Mouse (Mus musculus): ENCODE results near the gene Gm10643.

The Gm10643 gene

DNA sequence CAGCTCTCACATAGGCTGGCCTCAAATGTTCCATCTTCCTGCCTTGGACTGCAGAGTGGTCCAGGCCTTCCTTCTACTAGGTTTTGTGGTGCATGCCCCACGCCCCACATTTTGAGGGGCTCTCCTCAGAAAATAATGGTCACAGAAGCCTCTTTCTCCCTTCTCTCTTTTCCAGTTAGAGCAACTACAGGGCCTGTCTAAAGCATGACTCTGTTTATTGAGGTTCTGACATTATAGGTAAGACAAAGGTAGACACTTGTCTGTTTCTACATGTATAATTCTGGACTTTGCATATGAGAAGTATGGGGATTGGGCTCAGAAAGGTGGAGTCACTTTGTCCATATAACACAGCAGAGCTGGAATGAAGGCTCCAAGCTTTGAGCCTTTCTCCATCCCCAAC lies at the start of gene Gm10643:
TSS of gene Gm10643 (minus strand) at position 101 of the 400 bp plus-strand sequence.
- DNase-seq = no peak

DNA sequence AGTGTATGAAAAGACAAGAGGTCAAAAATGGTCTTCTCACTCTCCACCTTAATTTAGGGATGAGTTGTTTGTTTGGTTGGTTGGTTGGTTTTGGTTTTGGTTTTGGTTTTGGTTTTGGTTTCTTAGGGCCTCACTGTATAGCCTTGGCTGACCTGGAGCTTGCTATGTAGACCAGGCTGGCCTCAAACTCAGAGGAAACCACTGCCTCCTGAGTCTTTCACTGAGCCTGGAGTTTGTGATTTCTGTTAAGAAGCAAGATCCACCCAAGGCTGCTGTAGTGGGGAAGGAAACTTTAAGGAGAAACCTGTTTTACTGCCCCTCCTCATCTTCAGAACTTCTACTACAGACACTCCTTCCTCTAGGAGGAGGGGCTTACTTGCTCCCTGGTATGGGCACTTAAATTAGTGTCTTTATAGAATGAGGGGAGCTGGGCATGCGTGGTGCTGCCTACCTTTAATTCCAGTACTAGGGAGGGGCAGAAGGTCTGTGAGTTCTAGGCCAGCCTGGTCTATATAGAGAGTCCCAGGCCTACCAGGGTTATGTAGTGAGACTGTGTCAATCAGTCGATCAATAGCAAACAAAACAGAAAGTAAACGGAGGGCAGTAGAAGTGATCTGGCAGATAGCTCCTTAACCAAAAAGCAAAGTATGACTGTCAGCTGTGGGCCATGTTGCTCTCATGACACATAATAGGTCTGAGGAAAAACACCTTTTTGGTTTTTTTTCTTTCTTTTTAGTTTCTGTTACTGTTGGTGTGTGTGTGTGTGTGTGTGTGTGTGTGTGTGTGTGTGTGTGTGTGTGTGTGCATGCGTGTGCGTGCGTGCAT lies 41.5 kb upstream of the Gm10643 start:
- no peak for DNase-seq

DNA sequence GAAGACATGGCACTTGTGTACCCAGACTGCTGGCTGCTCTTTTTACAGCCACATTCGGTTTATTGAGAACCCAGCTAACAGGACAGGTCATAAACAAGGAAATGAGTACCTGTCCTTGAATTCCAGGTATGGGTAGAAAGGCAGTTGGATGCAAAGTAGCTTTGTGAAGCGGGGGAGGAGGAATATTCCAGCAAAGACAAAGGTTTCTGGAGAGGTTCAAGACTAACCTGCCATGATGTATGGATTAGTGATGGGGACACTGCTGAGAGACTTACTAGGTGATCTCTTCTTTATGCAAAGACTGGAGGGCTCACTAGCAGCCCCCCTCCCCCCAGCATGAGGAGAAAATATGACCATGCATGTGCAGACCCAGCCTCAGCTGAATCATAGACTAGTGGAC lies 40.7 kb upstream of the Gm10643 start:
- no peak for DNase-seq

DNA sequence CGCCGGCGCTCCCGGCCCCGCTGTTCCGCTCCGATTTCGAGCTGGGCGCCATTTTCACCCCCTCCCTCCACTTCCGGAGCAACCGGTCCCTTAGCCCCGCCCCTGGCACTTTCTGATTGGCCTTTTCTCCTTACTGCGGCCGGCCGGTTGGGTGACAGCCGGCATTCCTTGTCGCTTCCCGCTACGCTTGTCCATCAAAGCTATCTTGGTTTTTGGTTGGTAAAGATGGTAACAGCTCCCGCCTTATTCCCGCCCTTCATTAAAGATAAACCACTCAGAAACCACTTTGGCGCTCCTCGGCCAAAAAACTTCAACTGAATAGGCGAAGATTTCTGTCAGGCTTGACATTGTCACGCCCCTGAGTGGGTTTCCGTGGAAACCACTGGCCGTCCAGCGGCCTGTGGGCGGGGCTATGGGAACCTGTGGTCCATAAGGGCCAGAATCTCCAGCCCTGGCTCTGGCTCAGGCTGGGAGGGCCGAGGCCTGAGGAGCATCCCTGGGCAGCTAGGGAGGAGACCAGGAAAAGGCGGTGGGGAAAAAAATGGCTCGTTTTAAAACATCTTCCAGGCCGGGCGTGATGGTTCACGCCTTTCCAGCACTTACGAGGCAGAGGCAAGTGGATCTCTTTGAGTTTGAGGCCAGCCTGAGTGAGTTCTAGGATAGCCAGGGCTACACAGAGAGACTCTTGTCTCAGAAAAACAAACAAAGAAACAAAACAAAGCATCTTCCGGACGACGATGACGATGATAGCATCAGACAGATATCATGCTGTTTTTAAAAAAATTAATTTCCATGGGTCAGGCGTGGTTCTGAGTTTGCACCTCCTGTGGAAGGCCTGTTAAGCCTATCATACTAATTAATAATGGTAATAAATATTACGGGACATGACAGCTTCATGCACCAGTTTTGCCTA lies 40.0 kb upstream of the Gm10643 start, which contains the start of gene Dcaf15:
TSS of gene Dcaf15 (minus strand) at position 72 of the 913 bp plus-strand sequence.
- DNase-seq = peak; percentile 98

DNA sequence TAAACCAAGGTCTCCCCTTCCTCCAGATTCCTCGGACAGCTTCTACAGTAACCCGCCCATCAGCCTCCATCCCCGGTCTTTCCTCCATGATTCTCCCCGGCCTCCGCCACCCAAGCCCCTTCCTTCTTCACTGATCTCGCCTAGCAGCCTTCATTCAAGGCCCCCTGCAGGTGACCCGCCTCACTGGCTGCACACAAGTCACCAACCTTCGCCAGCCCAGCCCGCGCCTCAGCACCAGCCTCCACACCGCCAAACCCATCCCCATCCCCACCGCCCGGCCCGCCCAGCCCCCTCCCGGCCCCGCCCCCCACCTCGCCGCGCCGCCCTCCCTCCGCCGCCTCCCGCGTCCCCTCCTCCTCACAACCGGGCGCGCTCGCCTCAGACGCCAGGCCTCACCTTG lies 39.3 kb upstream of the Gm10643 start:
- peak; percentile 59 for DNase-seq

DNA sequence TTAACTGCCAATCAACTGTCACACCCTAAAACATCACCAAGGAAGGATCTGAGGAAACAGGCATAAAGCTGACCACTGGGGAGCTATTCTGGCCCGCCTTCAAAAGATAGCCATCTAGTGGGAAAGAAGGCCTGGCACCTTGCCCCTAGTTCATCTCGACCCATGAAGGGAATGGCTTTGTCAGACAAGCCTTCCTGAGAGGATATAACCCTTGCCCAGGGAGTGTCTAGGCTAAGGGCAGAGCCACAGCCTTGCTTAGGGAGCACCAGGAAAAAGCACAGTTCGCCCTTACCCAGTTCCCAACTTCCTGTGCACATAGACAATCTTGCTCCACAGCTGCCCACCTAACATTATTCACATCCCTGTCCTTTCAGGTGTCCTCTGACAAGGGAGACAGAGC lies 38.7 kb upstream of the Gm10643 start:
- peak; percentile 35 for DNase-seq

DNA sequence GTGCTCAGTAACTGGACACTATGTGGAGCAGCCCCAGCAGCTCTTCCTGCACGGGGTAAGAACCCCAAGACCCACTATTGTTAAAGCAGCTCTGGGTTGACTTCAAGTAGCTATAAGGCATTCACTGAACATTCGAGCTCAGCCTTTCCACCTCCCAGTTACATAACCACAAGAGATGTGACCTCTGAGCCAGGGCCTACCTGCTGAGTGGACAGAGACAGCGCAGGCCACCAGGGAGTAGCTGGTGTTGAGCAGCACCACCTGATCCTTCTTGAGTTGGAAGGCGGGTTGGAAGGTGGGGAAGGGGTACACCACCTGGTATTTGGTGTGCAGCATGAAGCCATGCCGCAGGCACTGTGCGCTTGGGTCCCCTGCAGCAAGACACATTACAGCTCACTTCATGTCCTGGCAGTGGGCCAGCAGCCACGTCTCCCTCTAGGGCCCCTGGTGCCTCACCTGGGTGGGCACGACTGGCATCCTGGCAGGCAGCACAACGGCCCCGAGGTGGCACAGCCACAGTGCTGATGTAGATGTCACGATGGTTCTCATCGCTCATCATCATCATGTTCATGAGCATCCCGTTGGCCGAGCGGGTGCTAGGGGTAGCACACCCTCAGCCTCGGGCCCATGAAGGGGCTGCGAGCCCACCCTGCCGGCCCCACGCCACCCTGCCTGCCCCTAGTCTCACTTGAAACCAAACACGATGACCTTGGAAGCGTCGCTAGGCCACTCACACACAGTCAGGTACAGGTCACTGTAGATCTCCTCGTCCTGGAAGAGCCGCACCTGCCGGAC lies 36.7 kb upstream of the Gm10643 start:
- DNase-seq = no peak

DNA sequence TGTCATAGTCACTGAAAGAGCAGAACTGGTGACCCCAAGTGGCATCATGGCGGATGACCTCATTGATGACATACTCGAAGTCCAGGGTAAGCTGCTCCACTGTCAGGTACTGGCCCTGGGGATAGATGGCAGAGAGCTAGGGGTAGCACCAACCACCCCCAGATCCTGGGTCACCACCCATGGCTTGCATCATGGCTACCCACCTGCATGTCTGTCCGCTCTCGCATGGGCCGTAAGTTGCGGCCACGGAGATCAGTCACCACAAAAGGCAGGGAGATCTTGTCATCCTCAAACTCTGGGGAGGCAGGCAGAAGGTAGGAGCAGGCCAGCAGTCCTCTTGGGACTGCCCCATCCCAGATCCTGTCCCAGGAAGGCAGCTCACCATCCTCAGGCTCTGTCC lies 33.4 kb upstream of the Gm10643 start:
- DNase-seq = no peak

DNA sequence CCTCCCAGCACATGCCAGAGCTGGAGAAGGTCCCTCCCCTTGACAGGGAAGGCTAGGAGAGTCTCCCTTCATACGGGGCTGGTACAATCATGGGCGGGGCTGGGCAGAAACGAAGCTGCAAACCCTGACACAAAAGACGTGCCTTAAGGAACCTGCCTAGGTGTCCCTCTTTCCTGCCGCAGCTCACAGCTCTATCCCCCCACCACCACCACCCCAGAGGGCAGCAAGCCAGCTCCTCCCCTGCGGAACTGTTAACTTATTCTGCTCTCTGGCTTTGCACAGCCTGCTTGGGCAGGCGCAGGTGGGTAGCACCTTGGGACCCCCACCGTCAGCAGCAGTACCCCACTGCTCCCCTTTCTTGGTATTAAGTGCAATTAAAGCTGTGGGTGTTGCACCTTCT lies 31.1 kb upstream of the Gm10643 start:
- DNase-seq = no peak

DNA sequence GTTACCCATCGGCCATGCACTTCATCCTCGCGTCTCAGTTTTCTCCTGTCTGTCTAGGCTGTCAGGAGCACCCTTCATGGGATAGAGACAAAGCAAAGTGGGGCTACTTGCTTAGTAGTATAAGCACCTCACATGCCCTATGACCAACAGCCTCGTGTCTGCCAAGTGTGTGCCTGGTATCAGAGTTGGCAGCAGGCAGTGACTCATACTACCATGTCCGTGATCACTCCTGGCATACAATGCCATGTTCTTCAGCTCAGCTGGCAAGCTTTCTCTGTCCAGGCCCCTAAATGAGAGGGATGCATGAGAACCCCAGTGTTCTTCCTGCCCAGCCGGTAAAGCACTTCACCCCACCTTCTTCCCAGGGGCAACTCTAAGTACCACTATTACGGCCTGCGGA lies 25.6 kb upstream of the Gm10643 start:
- DNase-seq = no peak

DNA sequence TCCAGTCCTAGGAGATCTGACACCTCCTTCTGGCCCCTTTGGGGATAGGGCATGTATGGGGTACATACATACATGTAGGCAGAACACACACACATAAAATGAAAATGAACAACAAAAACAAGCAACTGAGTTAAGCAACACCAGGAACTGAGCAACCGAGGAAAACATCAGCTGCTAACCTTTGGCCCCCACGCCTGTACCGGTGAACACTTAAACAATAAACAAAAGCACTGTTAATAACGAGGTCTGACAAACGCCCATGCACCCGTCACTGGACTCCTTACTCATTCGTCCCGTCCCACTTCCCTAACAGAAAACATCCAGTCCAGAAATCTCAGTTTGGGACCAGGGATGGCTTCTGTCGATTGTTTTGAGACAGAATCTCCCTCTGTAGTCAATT lies 24.3 kb upstream of the Gm10643 start:
- DNase-seq = no peak

DNA sequence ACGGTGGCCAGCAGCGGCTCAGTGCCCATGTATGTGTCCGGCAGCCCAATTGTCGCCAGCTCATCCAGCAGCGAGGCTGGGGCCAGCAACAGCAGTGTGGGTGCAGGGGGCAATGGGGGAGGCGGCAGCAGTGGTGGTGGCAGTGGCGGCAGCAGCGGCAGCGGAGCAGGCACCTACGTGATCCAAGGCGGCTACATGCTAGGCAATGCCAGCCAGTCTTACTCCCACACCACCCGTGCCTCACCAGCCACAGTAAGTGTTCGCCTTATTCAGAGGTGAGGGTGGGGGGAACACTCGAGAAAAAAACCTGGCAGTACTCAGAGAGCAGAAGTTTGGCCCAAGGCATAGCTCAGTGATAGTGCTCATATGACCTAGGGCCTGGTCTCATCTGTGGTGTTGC lies 22.9 kb upstream of the Gm10643 start:
- no peak for DNase-seq

DNA sequence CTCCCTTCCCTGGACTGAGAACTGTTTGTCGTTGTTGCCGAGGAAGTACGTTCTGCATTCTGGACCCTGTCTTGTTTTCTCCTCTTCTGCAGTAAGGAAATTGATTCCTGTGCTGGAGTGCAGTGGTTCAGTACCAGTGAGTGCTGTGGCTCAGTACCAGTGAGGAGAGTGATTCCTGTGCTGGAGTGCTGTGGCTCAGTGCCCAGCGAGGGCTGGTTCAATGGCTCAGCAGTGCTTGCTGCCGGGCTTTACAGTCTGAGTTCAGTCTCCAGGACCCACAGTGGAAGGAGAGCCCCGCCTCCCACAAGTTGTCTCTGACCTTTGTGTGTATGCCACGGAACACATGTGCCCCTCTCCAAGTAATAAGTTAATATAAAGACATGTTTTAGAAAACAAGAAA lies 22.2 kb upstream of the Gm10643 start:
- DNase-seq = no peak

DNA sequence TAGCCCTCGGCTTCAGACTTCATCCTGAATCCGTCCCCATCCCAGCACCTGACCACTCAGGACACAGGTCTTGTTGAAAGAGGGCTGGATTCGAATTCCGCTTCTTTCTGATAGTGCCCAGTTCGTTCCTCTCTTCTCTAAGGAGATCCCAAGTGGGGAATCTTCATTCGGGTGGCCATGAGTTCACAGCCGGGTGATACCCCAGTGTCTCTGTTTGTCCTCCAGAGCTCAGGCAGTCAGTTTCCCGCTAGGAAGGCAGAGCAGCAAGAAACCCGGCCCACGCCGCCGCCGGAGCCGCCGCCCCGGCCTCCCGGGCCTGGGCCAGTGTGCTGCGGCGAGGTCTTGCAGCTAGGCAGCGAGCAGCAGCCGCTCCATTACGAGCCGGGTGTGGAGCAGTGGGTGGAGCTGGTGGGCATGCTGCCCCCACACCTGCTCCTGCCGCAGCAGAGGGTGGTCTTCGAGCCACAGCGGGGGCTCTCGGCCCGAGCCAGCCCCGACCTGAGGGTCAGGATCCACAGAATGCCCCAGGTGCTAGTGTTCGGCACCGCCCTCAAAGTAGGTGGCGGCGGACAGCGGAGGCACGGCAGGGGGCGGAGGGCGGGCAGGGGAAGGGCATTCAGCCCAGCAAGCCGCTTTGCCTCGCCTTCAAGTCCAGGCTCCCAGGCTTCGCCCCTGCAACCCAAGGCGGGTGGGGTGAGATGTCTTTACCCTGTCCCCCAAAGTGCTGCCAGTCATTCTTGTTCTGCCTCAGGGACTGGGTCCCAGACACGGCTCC lies 19.6 kb upstream of the Gm10643 start:
- no peak for DNase-seq

DNA sequence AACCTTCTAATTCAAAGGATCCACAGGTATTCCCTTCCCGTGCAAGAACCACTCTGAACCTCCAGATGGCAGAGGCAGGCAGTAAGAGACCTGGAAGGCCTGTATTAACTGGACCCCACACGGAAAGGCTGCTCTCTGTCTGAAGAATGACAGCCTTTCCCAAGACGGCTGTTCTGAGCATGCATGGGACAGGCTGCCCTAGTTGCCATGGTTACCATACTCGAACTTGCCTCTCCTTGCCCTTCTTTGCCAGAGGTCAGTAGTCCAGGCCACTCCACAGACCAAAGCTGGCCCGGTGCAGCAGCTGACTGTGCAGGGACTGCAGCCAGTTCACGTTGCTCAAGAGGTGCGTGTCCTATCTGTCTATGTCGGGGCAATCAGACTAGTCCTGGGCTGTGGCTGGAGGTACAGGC lies 18.9 kb upstream of the Gm10643 start:
- no peak for DNase-seq

DNA sequence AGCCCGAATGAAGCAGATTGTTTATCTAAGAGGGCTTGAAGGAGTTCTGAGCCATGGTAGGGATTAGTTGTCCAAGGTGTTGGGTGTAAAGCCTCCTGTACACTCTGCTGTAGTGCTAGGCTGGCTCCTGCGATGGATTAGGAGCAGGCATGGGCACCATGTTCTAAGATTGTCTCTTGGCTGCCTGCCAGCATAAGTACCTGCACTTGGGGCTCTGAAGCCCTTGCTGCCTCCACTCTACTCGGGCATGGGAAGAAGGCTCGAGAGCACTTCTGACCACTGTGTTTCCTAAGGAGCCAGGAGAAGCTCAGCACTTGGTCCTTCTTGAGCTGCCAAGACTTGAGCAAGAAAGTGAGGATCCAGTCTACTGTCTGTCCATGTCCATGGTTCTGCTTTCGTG lies 14.3 kb upstream of the Gm10643 start:
- DNase-seq = no peak

DNA sequence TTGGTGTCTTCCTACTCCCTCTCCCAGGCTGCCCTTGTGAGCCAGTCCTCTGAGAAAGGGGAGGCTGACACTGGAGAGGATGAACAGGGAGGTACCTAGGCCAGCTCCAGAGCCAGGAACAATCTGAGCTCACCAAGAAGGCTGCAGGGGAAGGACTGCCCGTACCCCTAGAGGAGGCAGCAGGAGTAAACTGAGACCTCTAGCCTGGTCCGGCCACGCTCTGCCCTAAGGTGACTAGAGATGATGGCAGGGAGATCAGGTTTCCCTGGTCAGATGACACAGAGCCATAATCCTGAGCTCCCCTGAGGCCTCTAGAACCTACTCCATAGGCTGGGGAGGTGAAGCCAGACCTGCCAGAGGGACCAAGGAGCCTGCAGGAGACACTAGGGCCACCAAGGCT lies 11.9 kb upstream of the Gm10643 start:
- no peak for DNase-seq

DNA sequence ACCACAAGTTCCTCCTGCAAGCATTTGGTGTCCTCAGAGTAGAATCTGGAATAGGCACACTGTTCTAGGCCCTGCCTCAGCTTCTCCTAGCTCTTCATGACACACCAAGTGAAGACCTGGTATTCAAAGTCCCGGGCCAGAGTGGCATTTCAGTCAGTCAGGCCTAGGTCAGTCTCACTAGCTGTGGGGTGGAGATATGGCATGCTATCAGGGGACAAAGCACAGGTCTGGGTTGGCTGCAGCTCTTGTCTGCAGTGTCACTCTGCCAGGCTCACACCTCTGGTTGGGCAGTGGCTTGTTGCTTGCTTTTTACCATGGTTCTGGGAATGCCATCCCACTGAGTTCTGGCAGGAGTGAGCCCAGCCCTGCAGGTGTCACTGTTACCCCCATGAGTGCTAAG lies 11.5 kb upstream of the Gm10643 start:
- DNase-seq = no peak

DNA sequence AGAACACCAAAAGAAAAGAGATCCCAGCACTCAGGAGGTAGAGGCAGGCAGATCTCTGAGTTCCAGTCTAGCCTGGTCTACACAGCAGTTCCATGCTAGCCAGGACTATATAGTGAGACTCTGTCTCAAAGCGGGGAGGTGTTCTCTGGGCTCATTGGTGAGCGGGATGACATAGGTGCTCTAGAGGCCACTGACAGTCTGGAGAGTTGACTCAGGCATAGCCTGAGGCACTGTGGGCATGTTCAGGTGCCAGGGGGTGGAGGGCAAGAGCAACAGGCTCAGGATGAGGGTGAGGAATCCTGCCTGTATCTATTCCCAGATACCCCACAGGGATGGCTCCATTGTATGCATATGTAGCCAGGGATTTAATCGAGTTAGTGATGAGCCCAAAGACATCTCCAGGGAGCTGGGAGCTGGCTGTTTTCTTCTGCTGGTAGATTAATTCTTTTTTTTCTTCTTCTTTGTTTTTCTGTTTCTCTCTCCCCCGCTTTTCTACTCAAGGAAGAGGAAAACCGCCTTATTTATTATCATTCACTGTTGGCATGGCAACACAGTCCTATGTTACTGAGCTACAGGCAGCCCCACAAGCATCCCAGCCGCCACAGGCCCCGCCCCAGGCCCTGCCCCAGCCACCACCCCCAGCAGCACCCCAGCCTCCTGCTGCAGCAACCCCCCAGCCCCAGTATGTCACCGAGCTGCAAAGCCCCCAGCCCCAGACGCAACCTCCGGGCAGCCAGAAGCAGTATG lies 8.5 kb upstream of the Gm10643 start:
- DNase-seq = no peak

DNA sequence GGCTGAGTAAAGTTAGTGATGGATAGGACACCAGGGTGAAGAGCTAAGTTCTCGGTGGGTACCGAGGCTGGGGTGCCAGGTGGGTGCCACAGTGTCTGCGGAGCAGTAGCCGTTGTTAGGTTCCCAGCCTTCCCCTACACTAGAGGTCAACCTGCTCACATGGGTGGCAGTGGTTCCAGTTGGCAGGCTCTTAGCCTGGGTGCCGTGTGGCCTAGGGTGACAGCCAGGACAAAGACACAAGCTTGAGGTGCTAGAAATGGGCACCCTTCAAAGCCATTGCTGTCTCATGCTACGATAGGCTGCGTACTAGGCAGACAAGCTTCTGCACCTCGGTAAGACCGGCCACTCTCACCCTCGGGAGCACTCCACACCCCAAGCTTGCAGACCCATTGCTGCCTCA lies 7.4 kb upstream of the Gm10643 start:
- DNase-seq = no peak

DNA sequence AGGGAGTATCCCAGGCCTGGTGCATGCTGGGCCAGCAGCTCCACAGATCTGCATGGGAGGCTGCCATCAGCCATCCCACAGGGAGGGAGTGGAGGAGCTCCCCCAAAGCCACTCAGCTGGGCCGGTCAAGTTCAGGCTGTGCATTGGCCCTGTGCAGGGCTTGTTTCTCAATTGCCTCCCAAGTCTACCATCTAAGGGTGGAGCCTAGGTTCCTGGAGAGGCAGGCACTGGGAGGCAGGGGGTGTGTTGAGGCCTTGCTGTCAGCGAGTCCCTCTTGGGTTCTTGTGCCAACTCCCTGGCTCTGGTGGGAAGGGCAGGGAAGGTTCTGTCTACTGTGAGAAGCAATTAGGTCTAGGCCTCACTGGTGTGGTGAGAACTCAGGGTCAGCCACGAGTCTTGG lies 7.0 kb upstream of the Gm10643 start:
- DNase-seq = no peak

DNA sequence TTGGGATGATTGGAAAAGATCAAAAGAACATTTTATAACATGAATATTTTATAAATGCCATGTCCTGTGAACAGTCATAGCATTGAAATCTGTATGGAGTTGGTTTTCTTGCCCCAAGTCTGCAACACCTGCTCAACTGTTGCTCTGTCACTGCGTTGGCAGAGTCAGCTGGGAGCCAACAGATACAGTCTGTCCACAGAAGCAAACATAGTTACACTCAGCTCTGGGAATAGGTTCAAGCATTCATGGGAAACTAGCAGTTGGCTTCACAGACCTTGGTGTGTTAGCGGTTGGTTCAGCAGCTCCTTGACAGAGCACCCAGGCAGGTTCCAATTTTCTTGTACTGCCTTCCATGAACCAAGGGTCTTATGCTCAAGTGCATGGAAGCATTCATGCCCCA lies 5.7 kb upstream of the Gm10643 start:
- DNase-seq = no peak
